Mouse (Mus musculus) kidney, adult 18-20 months (tissue): ENCODE results near the gene Smyd3.

Experiments used
- DNase-seq: peaks from one replicate; pipeline ENCODE4 v3.0.0; 2021

The Smyd3 gene

DNA sequence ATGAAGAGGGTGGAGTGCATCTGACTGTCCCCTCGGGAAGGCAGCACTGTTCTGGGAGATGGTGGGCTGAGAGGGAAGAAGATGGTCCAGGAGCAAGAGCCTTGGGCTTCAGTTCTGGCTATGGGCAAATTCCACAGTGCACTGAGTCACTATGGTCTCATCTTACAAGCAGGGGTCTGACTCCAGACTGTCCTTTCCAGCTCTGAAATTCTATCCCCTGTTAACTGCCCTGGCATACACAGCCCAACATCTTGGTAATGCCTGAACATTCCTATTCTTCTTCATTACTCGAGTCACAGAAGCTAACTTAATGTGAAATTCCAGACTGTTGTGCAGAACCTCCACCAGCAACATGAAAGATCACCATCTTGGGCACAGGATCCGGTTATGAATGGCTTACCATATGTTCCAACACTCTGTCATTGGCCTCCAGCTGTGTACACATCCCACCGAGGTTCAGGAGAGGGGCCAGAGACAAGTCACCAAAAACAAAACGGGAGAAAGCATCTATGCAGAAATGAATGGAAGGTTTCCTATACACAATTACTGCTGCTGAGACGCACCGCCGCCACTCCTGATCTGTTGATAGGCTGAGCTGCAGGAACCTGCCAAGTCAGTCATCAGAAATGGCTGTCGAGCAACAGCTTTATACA lies 517.8 kb downstream of the Smyd3 start:
- DNase-seq, result no peak

DNA sequence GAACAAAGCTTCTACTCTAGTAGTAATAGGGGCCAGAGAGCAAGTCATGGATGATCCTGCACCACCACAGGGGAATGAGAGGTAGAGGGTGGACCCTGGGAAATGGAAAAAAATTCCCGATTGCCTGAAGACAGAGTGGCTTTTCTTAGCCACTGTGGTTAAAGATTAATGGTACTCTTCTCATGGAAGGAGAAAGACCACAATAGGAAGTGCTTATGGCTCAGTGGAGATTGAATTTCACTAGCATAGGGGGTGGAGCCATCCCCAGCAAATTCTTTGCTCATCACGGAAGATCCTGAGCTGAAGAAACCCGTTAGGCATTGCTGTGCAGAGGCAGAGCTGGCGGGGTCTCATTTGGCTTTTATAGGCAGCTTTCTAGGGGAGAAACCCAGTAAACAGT lies 520.0 kb downstream of the Smyd3 start:
- no peak for DNase-seq

DNA sequence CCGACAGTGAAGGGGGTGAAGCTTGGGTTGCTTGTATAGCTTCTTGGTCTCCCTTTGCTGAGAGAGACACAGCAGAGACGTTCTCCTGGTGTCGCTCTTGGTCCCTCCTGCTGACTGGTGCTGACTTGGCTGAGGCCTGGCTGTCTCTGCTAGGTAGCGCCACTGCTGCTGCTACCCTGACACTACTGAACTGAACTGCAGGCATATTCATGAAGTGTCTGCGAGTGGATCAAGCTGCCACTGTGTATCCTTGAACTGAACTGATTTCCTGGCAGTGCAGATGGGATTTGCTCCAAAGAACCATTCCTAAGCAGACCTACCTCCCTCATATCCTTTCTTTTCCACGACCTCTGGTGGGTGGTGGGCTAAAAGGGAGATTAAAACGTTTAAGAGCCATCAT lies 523.6 kb downstream of the Smyd3 start:
- DNase-seq, result no peak

DNA sequence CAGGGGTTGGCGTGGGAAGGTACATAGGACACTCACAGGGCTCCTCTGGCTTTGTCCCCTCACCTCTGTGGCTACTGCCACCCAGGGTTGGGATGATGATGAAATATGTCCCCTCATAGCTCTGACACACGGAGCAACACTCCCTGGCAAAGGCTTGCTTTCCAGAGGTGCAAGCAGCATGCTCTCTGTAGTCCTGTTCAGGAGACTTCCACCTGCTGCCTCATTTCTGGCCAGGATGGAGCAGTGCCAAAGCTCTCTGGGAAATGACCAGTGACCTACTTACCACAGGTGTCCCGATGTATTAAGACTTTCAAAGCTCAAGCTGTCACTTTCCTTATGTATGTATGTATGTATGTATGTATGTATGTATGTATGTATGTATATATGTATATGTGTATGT lies 525.3 kb downstream of the Smyd3 start:
- DNase-seq, result peak; percentile 28

DNA sequence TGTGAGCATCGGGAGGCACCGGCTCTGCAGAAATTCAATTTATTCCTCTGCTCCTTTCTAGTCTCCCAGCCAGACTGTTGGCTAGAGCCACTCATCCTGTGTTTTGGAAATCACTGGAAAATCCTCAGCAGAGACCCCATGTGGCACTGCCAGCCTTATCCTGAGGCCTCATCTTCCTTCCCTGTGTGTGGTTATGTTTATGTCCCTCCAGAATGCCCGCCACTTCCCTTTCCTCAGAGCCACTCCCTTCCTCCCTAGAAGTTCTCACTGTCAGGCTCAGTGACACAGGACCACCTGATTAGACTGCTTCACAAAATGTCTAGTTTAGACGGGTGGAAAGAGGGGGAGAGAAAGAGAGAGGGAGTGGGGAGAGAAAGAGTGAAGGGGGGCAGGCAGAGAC lies 526.4 kb downstream of the Smyd3 start:
- DNase-seq, result no peak

DNA sequence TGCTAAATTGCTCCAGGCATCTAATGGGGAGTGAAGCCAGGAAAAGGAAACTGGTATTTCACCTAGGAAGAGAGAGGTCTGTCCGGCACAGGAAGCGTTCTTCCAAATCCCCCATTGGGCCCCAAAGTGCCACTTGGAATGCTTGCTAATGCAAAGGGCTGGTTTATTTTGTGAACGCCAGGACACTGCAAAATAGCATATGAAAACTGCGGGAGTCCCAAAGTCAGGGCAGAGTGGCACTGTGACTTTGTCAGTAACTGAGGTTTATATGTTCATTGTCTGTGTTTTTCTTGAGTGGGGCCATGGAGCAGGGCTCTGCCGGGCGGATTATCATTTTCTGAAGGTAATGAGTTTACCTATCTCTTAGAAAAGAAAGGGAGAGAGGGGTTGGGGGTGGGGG lies 526.8 kb downstream of the Smyd3 start:
- no peak for DNase-seq

DNA sequence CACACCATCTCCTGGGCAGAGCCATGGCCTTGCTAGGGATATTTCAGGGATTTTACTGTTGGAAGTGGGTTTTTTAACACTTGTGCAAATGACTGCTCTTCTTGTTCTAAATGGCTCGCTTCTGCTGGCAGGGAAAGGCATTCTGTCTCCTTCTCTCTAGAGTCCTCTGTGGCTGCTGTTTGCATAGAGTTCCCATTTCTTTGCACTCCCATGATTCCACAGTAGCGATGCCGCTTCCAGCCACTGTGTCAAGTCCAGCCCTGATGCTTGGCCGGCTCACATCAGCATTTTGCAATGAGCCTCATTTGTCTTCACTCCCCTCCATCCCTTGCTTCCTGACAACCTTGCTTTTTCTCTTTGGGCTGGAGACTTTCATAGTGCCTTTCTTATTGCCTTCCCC lies 528.4 kb downstream of the Smyd3 start:
- no peak for DNase-seq

DNA sequence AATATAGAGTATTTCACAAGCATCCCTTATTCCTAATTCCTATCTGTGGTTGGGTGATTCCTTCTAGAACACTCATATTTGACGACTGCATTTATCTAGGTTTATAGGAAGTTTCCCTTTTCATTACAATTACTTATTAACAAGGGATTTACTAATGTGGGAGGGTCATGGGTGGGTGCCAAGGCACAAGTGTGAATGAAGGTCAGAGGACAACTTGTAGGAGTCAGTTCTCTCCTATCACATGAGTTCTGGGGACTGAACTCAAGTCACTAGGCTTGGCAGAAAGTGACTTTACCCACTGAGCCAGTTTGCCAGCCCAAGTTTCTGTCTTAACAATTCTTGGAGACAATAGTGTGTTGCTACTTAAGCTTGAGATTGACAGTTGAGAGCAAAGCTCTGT lies 529.7 kb downstream of the Smyd3 start:
- peak; percentile 47 for DNase-seq

DNA sequence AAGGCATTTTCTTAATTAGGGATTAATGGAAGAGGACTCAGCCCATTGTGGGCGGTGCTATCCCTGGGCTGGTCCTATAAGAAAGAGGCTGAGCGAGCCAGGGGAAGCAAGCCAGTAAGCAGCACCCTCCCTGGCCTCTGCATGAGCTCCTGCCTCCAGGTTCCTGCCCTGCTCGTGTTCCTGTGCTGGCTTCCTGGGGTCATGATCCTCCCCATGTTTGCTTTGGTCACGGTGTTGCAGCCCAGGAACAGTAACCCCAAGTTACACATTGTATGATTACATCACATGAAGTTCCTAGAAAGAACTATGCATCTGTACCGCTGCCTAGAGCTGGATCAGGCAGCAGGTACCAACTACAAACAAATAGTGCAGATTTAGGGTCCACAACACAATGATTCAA lies 536.2 kb downstream of the Smyd3 start:
- DNase-seq, result no peak

DNA sequence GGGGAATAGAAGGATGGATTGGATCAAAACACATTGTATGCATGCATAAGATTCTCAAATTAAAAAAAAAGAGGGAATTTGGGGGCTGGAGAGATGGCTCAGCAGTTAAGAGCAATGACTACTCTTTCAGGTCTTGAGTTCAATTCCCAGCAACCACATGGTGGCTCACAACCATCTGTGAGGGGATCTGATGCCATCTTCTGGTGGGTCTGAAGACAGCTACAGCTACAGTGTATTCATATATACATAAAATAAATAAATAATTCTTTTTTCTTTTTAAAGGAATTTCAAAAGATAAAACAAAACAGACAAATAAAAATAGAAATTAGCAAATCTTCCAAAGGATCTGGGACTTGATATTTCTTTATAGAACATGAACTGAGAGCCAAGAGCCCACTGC lies 537.7 kb downstream of the Smyd3 start:
- DNase-seq, result no peak

DNA sequence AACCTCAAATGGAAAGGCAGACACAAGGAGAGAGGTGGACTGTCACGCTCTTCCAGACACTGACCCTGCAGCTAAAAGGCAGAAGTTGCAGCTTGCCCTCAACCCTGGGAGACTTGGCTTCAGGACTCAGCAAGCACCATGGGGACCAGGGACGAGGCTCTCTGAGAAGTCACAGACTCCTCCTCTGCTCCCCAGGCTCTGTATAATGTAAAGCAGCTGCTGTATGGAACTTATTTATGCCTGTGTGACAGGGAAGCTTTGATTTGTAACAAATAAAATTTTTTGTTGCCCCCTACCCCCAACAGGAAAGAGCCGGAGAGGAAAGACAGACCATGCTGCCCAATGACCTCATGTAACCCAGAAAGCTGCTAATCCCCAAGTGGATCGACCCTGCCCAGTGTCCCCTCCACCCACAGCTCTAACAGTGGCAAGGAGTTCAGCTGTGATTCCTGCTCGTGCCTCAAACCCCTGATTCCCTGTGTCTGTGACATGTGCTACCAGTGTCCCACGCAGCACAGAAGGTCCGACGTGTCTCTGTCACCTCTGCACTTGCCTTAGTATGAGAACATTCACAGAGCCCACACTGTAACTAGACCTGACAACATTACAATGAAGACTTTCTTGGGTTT lies 539.1 kb downstream of the Smyd3 start:
- no peak for DNase-seq

DNA sequence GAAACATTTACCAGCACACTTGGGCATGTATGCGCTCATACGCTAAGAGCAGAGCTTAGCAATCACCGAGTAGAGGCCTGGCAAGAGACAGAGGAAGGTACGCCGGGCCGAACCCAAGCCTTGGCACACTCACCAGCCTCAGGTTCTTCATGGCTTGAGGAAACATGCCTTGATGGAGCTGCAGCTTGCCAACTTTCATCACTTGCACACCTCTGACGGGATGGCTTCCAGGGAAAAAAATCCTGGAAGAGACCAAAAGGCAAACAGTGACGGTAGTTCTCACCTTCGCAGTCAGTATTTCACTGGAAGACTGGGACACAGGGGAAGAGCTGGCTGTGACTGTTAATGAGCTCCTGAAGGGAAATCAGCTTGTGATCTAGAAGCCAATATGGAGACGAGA lies 545.8 kb downstream of the Smyd3 start:
- no peak for DNase-seq

DNA sequence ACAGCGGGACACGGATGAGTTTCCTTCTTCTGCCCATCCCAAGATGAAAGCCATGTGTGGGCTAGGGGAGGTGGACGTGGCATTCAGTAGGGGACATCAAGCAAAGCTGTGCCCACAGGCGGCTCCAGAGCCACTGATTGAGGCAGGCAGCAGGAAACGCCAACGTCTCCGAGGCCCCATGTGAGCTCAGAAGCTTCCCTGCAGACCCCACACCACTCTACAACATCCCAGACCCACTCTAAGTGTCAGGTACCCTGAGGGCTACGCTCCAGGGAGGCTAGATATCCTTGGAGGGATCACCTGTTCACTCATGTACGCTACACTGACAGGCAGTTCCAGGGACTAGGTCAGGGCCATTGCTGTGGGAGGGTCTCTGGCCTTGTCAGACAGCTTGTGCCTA lies 556.2 kb downstream of the Smyd3 start:
- no peak for DNase-seq

DNA sequence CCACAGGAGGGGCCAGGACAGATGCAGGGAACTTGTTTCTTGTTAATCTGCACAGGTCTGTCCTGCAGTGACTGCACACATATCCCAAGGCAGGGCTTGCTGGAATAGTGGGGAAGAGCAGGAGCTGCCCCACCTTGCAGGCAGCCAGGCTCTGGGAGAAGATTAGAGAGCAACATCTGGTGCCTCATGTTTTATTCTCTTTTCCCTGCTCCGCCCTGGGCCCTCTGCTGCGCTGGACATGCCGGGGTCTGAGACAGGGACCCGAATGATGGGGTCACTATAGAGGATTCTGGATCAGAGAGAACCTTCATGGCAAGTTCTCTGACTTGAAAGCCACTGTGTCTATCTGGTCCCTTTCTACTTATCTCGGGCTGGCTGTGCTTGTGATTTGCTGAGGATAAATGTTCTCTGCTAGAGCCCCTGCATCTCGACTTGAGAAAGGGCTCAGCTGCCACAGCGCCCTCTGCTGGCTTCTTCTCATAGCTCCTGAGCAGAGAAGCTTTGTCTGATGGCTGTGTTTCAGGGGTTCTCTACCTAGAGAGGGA lies 557.8 kb downstream of the Smyd3 start:
- DNase-seq, result peak; percentile 53

DNA sequence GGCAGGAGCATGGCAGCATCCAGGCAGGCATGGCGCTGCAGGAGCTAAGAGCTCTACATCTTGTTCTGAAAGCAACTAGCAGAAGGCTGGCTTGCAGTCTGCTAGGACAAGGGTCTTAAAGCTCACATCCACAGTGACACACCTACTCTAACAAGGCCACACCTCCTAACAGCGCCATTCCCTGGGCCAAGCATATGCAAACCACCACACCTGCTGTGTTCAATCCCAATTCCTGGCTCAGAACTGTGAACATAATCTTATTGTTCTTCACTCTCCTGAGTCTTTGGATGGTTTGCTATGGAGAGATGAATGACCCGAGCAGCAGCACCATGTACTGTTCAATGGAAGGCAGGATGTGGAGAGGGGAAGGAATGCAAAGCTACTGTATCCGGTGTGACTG lies 559.2 kb downstream of the Smyd3 start:
- no peak for DNase-seq

DNA sequence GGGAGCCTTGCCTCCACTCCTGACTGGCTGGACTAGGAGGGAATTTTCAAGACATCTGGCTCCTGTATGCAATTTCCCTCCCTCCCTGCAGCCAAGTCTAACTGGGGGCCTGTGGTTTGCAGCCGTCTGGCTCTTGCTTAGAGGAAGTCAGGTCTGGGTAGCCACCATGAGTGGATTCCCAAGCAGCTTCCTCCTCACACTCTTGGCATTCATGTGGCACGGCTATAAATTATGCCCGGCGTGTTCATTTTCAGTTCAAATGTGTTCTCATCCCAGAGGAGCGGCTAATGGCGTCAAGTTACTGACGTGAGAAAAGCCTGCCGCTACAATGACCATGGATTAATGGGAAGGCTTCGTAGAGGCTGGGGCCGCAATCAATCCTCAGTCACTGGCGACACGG lies 564.9 kb downstream of the Smyd3 start:
- DNase-seq, result no peak

DNA sequence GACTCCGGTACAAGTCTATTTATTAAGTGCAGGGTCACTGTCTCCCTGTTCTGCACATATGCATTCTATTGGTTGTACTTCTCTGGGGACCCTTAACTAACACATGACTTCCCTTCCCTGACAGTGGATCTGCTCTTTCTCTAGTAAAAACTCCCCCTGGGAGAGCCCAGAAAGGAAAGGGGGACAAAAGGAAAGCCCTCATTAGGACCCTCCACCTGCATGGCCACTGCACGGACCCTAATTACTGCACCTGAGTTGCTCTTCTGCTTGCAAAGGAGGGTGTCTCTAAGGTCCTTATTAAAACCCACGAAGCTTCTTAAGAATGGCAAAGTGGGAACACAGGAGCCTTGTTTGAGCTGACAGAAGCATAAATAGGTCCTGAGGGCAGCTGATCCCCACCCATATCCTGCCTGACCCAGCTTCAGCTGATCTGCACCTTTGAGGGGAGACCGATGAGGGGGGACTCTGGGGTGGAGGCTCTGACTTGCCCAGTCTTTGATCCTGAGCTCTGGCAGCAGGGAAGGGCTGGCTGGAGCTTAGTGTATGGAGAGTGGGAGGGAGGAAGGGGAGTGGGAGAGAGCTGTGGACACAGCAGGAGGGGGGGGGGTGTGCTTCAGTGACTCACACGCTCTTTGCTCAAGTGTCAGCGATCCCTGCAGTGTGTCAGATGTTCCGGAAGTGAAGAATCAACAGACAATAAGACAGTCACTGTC lies 575.4 kb downstream of the Smyd3 start:
- no peak for DNase-seq

DNA sequence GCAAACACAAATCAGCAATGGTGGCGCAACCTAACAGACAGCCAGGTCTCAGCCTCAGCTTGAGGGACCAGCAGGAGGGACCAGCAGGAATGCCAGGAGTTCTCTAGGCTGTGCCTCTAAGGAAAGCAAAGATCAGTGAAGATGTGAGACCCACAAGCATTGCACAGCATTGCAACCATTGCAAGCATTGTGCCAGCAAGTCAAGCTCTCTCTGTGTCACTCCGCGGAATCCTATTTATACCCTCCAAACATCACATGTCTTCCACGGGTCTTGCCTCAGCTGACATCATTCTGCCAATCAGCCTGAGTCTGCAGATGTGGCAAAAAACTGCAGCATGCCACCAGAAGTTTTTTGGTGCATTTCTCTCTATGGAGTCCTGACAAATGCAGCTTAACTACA lies 577.5 kb downstream of the Smyd3 start:
- no peak for DNase-seq

DNA sequence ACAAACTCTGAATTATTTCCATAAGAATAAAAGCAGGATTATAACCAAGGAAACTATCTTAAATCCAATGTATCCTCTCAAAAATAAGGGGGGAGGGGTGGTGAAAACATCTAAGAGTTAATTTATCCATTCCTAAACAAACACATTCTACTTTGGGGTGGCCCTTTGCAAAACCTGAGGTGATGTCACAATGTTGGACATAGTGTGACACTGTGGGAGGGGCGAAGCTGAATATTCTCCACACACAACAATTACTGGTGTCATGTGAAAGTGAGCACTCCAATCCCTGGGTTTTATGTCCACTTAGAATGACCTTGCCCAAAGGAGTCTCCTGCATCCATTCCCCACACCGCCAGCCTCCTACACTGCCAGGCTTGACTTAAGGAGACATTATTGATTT lies 580.9 kb downstream of the Smyd3 start:
- no peak for DNase-seq

DNA sequence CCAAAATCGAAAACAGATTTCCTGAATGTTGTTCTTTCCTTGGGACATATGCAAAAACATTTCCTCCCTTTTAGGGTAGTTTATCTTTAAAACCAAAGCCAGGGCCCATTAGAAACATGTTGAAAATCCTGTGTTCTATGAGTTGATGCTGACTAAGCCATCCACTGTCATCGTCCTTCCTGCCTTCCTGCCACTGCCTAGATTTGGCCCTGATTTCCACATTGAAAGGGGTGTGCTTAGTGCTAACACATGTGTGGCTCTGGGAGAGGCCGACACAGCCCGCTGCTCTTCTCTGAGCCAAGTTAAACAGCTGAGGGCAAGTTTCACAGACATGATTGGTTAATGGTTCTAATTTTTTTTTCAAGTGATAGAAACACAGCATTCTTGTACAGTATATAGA lies 581.4 kb downstream of the Smyd3 start:
- DNase-seq, result no peak

DNA sequence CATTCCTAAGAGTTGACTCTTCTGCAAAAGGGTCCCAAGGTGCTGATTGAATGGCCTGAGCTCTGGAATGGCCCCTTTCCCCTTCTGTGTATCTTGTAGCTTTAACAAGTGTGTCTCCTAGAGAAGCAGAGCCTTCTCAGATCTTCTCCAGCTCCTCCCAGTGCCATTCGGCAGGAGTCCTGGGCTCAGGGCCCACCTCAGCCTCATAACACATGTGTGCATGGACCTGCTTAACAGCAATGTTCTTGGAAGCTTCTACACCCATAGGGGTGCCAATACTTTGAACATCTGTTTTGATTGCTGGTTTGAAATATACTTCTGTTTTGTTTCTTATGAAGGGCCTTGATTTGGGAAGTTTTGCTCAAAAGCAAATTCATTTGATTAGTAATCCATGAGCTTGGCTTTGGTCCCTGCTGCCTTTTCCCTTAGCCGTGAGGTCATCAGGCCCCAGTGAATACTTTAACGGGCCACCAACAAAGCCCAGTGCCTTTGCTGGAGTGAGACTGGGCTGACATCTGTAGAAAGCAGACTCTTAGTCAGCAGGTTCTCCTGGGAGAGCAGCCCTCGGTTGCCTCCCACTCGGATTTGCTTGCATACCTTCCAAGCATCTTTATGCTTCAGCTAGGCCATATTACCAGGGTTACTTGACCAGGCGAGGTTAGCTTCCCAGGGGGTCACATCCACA lies 583.7 kb downstream of the Smyd3 start:
- DNase-seq, result no peak

DNA sequence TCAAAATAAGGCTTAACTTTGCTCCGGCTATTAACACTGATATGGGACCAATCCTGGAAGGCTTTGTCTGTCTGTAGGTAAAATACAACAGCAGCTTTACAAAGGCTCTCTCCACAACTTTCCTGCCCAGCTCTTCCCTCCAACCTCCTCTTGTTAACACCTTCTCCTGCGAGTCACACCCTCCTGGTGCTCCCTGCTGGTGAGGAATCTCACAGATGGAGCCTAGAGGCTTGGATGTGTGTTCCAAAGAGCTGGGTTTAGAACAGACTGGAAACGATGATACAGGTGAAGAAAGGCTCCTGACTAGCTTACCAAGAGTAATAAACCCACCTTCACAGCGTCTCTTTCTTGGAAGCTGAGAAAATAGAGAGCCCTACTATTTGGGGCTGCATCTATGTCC lies 588.3 kb downstream of the Smyd3 start:
- DNase-seq, result no peak

DNA sequence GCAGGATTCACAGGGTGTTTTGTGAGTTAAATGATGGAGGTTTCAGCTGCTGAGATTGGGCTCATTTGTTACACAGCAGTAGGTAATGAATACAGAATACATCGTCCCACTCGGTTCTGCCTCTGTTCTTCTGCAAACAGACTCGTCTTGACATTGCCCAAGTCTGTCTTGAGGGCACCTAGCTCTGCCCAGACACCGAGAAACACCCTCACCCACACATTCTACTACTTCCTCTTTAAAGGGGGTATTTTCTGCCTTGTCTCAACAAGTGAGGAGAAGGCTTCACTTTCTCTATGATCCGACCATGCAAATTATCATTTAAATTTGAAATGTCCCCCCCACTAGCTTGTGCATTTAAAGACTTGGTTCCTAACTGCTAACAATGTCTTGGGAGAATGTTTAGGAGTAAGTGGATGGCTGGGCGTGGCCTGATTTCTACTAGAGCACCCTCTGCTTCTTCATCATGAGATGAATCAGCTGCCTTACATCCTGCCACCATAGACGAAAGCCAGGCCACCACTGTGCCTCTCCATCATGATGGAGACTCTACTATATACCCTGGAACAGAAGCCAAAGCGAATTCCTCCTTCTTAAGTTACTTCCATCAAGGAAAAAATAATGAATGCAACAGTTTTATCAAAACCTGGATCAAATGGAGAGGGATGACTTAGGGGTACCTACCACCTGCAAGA lies 593.2 kb downstream of the Smyd3 start:
- no peak for DNase-seq
